Mouse (Mus musculus) cerebellum, adult 8-10 months (tissue): ENCODE measurements around the gene Ifnar2.

Experiments
- DNase-seq: peaks from one replicate; pipeline ENCODE4 v3.0.0; 2022

Gene Ifnar2

DNA sequence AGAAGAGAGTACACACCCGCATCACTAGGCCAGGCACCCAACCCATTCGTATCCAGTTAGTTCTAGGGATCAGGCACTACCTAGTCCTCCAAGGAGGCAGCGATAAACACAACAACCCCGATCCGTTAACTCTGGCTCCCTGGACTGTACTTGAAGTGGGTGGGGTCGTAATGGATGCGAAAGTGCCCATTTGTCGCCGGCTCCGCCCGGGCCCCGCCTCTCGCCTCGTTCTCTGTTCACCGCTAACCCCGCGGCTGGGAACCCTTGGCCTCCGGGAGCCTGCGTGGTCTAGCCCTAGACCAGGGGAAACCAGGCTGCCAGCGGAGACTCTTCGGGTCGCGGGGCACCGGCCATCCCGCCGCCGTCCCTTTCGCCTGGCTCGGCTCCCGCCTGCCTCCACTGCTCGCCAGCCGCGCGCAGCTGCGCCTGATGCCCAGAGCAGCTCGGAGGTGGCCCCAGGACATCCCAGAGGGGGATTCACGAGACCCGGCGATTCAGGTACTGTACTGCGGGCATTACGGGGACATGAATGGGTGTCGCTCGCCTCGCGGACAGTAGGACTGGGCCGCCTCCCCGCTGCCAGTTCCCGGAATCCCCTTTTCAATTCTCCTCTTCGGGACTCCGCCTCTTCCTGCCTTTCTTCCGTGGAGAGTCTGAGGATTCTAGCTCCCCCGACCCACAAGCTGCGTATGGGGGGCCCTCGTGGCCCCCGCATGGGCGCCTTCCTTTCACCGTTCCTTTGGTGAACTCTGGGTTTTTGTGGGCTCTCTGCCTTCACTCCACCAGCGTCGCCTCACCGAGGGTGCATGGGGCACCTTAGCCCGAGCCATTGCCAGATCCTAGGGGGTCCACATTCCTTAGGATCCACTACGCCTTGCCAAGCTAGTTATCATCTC lies at the start of gene Ifnar2:
TSS of gene Ifnar2 (plus strand) at position 207 of the 896 bp plus-strand sequence.
- peak; percentile 75 for DNase-seq

- DNase-seq, result no peak
These were observed 45.0 kb upstream of the Ifnar2 start for GRCm38 (mm10) chr16:91327605-91328004.

DNA sequence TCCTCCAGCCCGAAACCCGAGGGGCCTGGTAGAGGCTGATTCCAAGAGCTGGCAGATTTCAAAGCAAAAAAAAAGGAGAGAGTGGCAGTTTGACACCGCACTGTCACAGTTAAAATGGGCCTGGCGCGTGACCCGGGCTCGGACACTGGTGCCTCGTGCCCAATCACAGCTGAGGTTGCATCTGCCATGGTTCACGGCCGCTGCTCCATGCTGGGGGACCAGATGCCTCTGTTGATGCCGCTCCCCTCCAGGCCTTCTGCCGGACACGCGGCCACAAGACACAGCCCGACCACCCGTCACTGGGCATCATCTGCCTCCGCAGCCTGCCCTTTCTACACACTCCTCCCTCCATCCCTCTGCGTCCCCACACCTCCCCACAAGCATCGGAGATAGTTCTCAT lies 43.7 kb upstream of the Ifnar2 start:
- DNase-seq, result peak; percentile 83

DNA sequence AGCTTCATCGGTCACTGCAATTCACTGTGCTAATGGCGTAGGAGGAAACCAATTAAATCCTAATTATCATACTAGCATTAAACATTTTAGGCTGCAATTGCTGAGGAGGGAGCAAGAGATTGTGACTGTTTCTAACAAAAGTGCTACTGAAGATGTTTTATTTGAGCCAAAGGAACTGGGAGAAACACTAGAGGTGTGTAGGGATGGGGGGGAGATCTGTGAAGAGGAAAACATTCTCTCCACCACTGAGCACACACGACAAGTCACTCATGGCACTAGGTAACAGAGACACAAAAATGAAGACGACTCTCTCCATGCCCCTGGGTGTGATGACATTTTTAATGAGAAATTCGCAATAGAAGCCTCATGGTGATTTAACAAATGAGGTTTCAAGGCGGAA lies 42.1 kb upstream of the Ifnar2 start:
- DNase-seq, result no peak

- no peak for DNase-seq
These were observed 41.4 kb upstream of the Ifnar2 start for GRCm38 (mm10) chr16:91331153-91331552.

- no peak for DNase-seq
These were observed 39.7 kb upstream of the Ifnar2 start for GRCm38 (mm10) chr16:91332880-91333279.

DNA sequence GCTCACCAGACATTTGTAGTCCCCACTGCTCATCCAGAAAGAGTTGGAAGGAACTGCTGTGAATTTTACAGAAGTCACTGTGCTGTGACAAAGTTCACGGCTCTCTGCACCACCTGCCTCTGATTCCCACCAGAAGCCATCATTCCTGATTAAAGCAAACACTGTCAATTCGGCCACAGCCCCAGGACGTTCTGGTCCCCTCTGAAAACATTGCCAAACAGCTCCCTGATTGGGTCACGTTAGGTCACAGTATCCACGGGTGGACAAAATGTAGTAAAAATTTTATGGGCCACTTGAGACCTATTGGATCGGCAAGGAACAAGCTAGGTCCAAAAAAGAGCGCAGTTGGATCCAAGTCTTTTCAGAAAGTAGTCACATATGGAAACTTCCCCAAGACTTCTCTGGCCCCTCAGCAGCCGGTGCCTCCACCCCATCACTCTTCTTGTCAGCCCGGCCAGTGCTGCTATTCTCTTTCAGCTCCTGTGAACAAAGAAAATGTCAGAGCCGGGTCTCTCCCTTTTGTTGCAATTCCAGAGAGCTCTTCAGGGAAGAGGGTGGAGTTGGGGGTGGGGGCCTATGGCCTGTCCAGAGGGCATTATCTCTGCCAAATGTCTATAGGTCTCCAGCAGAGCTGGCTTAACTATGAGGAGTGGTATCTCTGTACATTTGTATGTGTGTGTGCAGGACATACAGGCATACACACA lies 38.2 kb upstream of the Ifnar2 start:
- DNase-seq, result no peak

- no peak for DNase-seq
These were observed 35.8 kb upstream of the Ifnar2 start for GRCm38 (mm10) chr16:91336753-91337152.

- DNase-seq, result no peak
These were observed 35.1 kb upstream of the Ifnar2 start for GRCm38 (mm10) chr16:91337480-91337879.

DNA sequence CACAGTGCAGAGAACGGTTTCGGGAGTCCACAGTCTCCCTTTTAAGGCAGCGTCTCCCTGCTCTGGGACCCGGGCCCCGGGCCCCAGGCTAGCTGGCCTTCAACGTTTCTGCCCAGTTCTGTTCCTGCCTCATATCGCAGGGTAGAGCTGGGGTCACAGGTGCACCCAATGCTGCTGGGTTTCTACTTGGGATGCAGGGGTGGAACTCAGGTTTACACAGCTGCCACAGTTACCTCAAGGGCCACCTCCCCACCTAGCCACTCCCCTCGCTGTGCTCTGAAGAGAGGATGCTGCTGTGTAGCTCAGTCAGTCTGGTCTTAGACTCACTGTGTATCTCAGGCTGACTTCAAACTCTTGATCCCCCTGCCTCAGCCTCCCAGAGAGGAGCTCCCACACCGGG lies 26.1 kb upstream of the Ifnar2 start:
- DNase-seq, result no peak

DNA sequence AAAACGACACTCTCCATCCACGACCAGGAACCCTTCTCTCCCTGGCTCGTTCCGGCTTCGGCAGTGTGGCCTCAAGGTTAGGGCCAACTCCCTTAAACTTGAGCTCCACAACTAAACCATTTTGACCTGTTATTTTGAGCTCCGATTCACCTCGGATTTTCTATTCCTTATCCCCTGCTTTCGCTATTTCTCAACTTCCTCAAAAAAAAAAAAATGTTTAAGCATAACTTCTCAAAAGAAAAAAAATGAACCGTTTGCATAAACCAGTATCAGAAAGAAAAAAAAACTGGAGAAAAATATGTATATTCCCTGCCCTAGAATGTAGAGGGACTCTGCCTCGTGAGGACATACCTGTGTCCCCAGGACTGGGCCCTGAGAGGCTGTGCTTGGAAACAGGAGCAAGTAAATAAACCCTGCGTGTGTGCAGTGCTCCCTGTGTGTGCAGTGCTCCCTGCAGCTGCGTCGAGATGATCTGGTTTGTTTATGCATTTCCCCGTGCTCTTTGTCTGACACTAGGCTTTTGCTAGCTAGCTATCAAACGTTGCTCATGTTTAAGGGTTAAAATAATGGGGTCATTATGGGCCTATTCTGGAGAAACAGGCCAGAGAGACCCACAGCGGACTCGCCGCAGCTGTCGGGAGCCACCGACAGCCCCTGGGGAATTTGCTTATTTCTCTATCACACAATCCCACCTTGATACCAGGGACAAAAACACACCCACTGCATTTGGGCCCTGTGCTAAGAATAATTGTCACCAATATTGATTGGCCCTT lies 24.9 kb upstream of the Ifnar2 start:
- no peak for DNase-seq

DNA sequence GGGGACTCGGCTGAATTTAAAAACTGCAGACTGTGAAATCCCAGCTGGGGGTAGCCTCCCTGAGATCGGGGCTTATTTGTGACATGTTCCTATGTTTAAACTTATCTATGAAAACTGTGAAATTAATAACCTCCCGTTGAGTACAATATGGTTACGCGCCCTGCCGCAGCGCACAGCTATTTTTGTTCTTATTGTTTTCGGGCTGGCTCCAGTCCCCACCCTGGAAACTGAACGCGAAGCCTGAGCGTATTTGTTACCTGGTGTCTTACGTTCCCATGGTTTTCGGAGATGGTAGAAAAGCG lies 24.4 kb upstream of the Ifnar2 start:
- DNase-seq, result no peak

DNA sequence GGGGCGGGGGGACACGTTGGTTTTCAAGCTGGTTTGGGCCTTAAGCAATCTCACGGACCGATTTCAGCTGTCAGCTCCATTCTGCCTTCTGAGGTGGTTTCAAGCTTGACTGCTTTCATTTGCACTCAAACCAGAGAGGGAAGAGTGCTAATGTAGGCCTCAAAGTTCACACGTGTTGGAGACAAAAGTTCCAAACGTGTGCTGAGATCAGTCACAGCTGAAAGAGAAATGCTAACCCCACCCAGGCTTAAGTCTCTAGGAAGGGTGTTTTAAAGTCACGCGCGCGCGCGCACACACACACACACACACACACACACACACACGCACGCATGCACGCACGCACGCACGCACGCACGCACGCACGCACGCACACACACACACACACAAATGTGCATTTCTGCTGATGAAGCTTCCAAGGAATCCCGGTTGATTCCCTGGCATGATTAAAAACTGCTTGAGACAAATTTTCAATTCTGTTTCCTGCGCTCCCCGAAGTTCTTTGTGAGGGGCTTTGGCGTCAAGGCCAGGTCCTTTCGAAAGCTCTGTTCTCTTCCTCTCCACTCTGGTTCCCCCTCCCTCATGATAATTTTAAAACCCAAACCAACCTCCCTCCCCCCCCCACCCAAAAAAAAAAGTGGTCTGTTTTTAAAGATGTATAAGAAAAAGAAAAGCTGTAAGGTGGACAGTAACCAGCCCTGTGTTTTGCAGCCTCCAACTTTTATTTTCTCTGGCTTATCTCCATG lies 23.8 kb upstream of the Ifnar2 start:
- DNase-seq, result no peak

- DNase-seq, result peak; percentile 85
These were observed 20.5 kb upstream of the Ifnar2 start for GRCm38 (mm10) chr16:91352084-91352562.

DNA sequence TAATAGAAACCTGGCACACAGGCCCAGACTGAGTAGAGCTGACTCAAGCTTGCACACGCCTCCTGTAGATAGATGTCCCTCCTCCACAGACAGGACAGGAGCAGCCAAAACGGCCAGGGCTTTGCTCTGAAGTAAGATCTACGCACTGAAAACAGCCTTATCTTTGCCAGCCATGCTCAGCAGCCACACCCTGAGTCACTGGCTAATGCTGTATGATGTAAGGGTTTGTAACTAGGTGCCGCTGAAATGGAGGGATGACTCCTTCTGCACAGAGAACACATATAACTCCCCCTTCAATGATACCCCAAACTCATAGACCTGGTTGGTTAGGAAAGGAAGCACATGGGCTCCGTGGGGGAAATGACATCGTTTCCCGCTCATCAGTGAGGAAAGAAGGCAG lies 19.8 kb upstream of the Ifnar2 start:
- DNase-seq, result no peak

DNA sequence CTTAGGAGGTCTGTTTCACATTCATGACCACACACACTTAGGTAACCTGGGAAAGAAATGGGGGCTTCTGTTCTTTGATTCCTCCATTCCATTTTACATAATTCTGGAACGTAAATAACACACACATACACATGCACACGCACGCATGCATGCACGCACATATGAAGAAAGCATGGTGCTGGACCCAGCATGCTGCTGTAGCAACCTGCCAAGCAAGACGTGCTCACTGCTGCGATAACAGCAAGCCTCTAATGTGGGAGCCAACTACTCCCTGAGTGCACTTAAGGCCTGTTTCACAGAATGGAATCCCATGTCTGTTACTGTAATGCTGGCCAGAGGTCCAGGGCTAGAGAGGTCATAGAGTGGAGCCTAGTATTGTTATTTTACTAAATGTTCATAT lies 19.4 kb upstream of the Ifnar2 start:
- no peak for DNase-seq

DNA sequence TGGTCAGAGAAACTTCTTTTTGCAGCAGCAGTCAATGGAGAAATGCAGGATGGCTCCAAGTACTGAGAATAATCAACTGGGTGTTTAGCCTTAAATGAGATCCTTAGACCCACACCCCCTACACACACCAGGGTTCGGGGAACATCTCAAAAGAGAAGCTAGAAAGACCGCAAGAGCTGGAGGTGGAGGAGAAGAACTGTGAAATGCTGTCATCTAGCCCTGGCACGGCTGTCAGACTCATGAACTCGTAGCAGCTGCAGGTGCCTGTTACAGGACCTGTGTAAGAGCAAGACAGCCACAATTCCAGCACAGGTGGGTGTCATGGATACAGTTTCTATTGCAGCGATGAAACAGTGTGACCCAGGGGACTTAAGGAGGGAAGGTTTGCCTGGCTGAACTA lies 18.9 kb upstream of the Ifnar2 start:
- DNase-seq, result no peak

GRCm38 (mm10) chr16:91354599-91354998 lies 18.0 kb upstream of the Ifnar2 start:
- DNase-seq, result no peak

DNA sequence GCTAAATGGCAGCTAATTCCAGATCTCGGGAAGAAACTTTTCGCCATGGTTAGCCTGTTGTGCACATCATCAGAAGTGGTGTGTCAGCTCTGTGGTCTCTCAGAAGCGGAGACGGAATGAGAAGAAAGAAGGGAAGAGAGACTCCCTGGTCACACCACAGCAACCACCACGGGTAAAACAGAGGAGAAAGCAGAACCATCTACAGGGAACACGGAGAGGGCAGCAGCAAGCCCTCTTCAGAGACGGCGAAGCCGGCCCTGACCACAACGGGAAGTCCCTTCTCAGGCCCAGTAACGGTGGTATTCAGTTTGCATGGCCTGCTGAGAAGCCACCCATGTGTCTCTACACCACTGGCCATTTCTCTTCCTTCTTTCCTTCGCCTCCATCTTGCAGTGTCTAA lies 17.4 kb upstream of the Ifnar2 start:
- DNase-seq, result no peak

GRCm38 (mm10) chr16:91356760-91357525 lies 15.6 kb upstream of the Ifnar2 start:
- DNase-seq, result no peak

GRCm38 (mm10) chr16:91357526-91357900 lies 15.1 kb upstream of the Ifnar2 start:
- no peak for DNase-seq

GRCm38 (mm10) chr16:91358555-91358954 lies 14.0 kb upstream of the Ifnar2 start:
- peak; percentile 65 for DNase-seq
